Mouse (Mus musculus) liver, embryonic 13.5 days (tissue): ENCODE data around the gene Tle3. TPM values are rescaled to one million over a fixed set of nuclear protein-coding genes. Genes with fewer than 3 reads are reported as not detected.

Experiments used
- ATAC-seq: fragments of 200-750 bp; cut with Nextera tagmentation; 2 replicates; pipeline ENCODE4 v1.8.0; 2017; ENCODE audit warnings: low read depth, mild to moderate bottlenecking, moderate number of reproducible peaks, moderate library complexity
- DNase-seq: peaks from one replicate; pipeline ENCODE4 v3.0.0; 2022
- H3K27ac ChIP-seq: fragments of 300-500 bp; sonication (generic); 2 replicates; pipeline ENCODE4 v1.5.1; 2015; ENCODE audit warnings: moderate library complexity, mild to moderate bottlenecking, inconsistent platforms
- H3K27me3 ChIP-seq: fragments of 300-500 bp; sonication (generic); 2 replicates; pipeline ENCODE4 v1.6.1; 2015; ENCODE audit warnings: mild to moderate bottlenecking, inconsistent platforms
- H3K36me3 ChIP-seq: fragments of 300-500 bp; sonication (generic); 2 replicates; pipeline ENCODE4 v1.6.1; 2015; ENCODE audit warnings: mild to moderate bottlenecking, inconsistent platforms
- H3K4me1 ChIP-seq: fragments of 300-500 bp; sonication (generic); replicated peaks from 2 replicates; pipeline ENCODE4 v1.6.1; 2015; ENCODE audit warnings: inconsistent platforms
- H3K4me2 ChIP-seq: fragments of 300-500 bp; sonication (generic); 2 replicates; pipeline ENCODE4 v1.6.1; 2015; ENCODE audit warnings: inconsistent platforms, mild to moderate bottlenecking, moderate library complexity
- H3K4me3 ChIP-seq: fragments of 300-500 bp; sonication (generic); replicated peaks from 2 replicates; pipeline ENCODE4 v1.5.1; 2015; ENCODE audit warnings: mild to moderate bottlenecking, inconsistent platforms
- H3K9ac ChIP-seq: fragments of 300-500 bp; sonication (generic); 2 replicates; pipeline ENCODE4 v1.6.1; 2015; ENCODE audit warnings: mild to moderate bottlenecking, inconsistent platforms
- H3K9me3 ChIP-seq: fragments of 300-500 bp; sonication (generic); replicated peaks from 2 replicates; pipeline ENCODE4 v1.6.1; 2016; ENCODE audit warnings: inconsistent platforms
- WGBS: fragments of 180-500 bp; shearing (Covaris S2); methylation state at CpG from one replicate; pipeline ENCODE4 v1.1.7; 2015; ENCODE audit not compliant: insufficient replicate concordance; 5-methylcytosine and 5-hydroxymethylcytosine counted together
- polyA plus RNA-seq: library from polyadenylated mRNA; unstranded; fragments of >200 nt; fragmentation: Nextera tagmentation; extraction: Ambion mirVana; gene quantifications from 2 replicates; pipeline ENCODE4 v1.2.1, GENCODE M21; 2015

Tle3 gene
- polyA plus RNA-seq, 1 experiment from 2014 or later, result 3.7 TPM

DNA sequence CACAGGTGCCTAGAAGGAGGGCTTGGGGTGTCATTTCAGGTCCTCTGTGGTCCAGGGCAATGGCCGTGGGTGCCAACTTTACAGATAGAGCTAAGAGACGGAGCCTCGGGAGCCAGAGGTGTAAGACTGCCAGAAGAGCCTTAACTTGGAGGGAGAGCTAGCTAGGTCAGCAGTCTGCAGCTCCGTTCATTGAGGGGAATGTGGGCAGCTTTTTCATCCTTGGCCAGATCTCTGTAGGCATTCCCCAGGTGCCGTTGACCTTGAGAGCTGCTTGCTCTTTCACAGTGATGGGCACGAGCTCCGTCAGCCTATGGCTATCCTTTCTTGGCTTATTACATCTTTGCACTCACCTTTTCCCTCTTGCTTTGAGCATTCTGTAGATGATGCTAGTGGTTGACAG lies 28.0 kb downstream of the Tle3 start:
- Histone ChIP-seq H3K4me1 (0 out of 2 replicates have a peak, but pooled peaks cover 6% of the 10 kb centered on the region), H3K4me3 (no peak overlapping the region), H3K9ac (no peak overlapping the region), H3K27ac (no peak overlapping the region), H3K36me3 (peaks cover 35% of the 10 kb centered on the region), H3K9me3 (no peaks in the 10 kb centered on the region), H3K4me2 (no peak overlapping the region), H3K27me3 (no peaks in the 10 kb centered on the region)
- WGBS, result 85% methylated on average over 7 of the region's 7 CpGs
- ATAC-seq (no peak), DNase-seq (no peak)

DNA sequence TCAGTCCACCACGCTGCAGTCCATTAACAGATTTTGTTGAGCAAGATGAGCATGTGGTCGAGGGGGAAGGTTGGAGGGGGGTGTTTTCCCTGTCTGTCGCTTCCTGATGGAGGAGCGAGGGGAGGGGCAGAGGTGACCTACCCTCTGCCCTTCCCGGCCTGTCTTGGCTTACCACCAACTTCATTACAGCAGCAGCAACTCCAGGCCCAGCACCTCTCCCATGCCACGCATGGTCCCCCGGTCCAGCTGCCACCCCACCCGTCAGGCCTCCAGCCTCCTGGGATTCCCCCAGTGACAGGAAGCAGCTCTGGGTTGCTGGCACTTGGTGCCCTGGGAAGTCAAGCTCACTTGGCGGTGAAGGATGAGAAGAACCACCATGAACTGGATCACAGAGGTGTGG lies 29.5 kb downstream of the Tle3 start:
- H3K9me3 ChIP-seq, result no peaks in the 10 kb centered on the region
- no peak for DNase-seq
- 74% methylated on average over 9 of the region's 9 CpGs for WGBS
- H3K4me2 ChIP-seq, result no peak overlapping the region
- H3K27ac ChIP-seq, result no peak overlapping the region
- ATAC-seq, result no peak
- peaks cover 43% of the 10 kb centered on the region for H3K36me3 ChIP-seq
- H3K4me3 ChIP-seq, result no peak overlapping the region
- no peaks in the 10 kb centered on the region for H3K27me3 ChIP-seq
- no peak overlapping the region for H3K9ac ChIP-seq
- H3K4me1 ChIP-seq, result 0 out of 2 replicates have a peak, but pooled peaks cover 3% of the 10 kb centered on the region

DNA sequence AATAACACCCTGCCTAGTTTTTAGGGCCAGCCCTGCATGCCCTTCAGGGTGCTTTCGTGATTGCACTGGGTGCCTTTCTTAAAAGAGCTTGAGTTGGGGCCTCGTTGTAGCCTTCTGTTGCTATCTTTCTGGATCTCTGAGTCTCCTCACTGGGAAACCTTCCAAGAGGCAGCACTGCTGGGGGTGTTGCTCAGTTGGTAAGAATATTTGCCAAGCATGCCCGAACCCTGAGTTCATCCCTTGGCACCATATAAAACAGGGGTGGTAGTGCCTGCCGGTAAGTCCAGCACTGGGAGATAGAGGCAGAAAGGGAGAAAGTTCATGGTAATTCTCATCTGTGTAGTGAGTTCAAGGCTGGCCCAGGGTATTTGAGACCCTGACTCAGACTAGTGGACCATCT lies 30.1 kb downstream of the Tle3 start:
- 74% methylated on average over 4 of the region's 4 CpGs for WGBS
- peaks cover 47% of the 10 kb centered on the region for H3K36me3 ChIP-seq
- H3K4me2 ChIP-seq, result no peak overlapping the region
- ATAC-seq (no peak), DNase-seq (no peak)
- no peak overlapping the region for H3K9ac ChIP-seq
- H3K27ac ChIP-seq, result no peak overlapping the region
- no peaks in the 10 kb centered on the region for H3K9me3 ChIP-seq
- H3K4me1 ChIP-seq, result 0 out of 2 replicates have a peak, but pooled peaks cover 3% of the 10 kb centered on the region
- no peaks in the 10 kb centered on the region for H3K27me3 ChIP-seq
- no peak overlapping the region for H3K4me3 ChIP-seq

DNA sequence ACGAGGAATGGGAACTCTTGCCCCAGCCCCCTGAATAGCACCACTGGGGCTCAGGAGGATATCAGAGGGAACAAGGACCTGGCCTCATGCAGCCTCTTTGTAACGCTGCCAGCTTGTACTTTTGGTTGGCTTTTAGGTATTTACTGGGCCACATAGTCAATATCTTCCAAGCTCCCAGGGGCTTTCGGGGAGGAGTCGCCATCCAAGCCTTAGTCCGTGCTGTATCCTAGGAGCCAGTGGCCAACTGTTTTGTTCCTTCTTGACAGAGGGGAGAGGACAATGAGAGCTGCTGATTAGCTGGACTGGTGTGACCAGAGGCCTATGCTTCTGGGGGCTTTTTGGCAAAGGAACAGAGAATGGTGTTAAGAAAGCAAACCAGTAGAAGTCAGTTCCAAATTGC lies 30.6 kb downstream of the Tle3 start:
- Histone ChIP-seq H3K4me2 (no peak overlapping the region), H3K9me3 (no peaks in the 10 kb centered on the region), H3K4me1 (0 out of 2 replicates have a peak, but pooled peaks cover 3% of the 10 kb centered on the region), H3K4me3 (no peak overlapping the region), H3K27me3 (no peaks in the 10 kb centered on the region), H3K9ac (no peak overlapping the region), H3K27ac (no peak overlapping the region), H3K36me3 (peaks cover 52% of the 10 kb centered on the region)
- 86% methylated on average over 5 of the region's 5 CpGs for WGBS
- DNase-seq (no peak), ATAC-seq (no peak)

DNA sequence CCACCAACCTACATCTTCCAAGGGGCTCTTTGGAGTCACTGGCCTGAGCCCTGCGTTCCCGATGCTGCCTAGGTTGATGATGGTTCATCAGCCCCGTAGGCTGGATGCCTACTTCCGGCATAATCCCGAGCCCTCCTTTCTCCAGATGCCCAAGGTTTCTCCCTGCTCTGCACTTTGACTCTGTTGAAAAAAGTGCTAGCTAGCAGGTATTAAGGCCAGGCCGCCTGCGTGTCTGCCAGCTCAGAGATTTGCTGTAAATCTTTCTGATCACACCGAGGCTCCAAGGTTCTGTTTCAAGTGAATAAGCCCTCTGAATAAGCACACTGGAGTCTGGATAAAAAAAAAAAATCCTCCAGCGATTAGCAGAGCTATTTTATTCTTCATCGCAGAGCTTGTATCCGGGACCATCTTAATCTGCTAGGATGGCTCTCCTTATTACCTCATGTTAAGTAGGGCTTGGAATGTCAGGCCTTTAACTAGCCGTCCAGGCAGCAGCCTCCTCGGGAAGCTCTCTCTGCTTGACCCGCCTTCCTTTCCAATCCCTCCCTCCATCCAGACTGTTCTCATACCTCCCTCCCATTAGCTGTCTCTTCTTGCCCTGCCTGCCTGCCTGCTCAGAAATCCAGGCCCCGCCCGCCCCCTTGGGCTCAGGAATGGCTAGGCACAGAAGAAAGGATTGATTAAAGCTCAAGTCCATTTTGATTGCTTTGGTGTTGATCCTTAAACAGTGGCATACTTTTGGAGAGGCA lies 31.9 kb downstream of the Tle3 start:
- H3K9ac ChIP-seq, result no peak overlapping the region
- H3K36me3 ChIP-seq, result peaks cover 52% of the 10 kb centered on the region
- ATAC-seq, result no peak
- DNase-seq, result no peak
- H3K9me3 ChIP-seq, result no peaks in the 10 kb centered on the region
- WGBS, result 78% methylated on average over 16 of the region's 16 CpGs
- no peaks in the 10 kb centered on the region for H3K27me3 ChIP-seq
- H3K4me3 ChIP-seq, result no peak overlapping the region
- H3K4me2 ChIP-seq, result no peak overlapping the region
- H3K27ac ChIP-seq, result no peak overlapping the region
- 0 out of 2 replicates have a peak, but pooled peaks cover 3% of the 10 kb centered on the region for H3K4me1 ChIP-seq

DNA sequence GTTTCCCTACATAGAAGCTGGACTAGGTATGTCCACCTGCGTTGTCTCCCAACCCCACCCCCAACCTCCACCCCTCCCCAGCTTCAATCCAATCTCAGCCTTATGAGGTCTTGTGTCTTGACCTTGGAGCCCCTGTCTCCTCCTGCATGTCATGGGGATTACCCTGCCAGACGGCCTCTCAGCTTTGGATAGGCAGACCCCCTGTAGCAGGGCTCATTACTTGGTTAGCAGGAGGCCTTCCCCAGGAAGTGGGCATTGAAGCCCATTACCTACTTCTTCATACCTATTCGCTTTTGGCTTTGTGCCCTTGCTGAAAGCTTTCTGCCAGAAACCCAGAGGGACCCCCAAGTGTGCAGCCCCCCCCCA lies 32.4 kb downstream of the Tle3 start:
- no peak overlapping the region for H3K27ac ChIP-seq
- 0 out of 2 replicates have a peak, but pooled peaks cover 3% of the 10 kb centered on the region for H3K4me1 ChIP-seq
- H3K4me3 ChIP-seq, result no peak overlapping the region
- H3K36me3 ChIP-seq, result peaks cover 53% of the 10 kb centered on the region
- no peaks in the 10 kb centered on the region for H3K27me3 ChIP-seq
- H3K9me3 ChIP-seq, result no peaks in the 10 kb centered on the region
- DNase-seq (no peak), ATAC-seq (no peak)
- H3K4me2 ChIP-seq, result no peak overlapping the region
- WGBS, result 82% methylated on average over 3 of the region's 3 CpGs
- no peak overlapping the region for H3K9ac ChIP-seq

DNA sequence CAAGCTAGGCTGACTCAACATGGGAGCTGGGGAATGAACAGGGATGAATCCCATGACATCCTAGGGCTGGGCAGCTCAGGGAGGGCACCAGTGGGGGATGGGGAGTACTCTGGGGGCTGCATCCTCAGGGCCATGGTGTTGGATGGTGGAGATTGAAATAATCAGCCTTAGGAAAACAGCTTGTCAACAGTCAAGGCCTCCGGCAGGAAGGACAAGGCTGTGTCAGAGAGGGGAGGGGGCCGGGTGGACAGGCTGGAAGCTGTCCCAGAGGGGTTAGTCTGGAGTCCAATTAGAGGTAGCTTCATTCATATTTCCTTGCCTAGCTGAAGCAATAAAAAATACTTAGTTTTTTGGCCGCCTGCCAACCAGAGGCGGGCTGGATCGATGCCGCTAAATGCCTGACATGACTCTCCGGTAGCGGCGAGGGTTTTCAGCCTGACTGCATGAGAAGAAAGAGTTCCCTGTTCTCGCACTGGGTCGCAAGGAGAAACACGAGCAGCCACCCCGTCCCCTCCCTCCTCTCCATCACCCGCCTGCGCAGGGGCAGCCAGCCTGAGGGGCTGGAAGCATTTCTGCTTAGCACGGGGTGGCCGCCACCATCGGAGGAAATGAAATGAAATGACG lies 32.9 kb downstream of the Tle3 start:
- 80% methylated on average over 19 of the region's 19 CpGs for WGBS
- Histone ChIP-seq H3K9me3 (no peaks in the 10 kb centered on the region), H3K27me3 (no peaks in the 10 kb centered on the region), H3K27ac (no peak overlapping the region), H3K9ac (no peak overlapping the region), H3K4me1 (0 out of 2 replicates have a peak, but pooled peaks cover 3% of the 10 kb centered on the region), H3K4me2 (no peak overlapping the region), H3K4me3 (no peak overlapping the region), H3K36me3 (peaks cover 58% of the 10 kb centered on the region)
- ATAC-seq (no peak), DNase-seq (no peak)

DNA sequence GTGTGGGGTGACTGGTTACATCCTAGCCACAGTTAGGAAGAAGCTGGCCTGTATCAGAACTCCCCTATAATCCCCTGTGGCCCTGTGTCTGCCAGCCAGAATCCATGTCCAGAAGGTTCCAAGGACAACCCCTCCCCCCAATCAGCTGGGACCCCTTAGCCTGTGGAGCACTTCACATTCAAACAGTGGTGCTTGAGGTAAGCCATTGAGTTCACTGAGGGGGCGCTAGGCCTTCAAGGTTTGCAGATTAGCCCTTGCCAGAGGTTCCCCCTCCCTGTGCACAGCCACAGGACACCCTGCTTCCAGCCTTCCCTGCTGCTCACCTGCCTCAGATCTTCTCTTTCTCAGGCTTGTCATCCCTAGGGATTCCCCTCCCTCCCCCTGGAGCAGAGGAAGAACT lies 34.2 kb downstream of the Tle3 start:
- no peak overlapping the region for H3K9ac ChIP-seq
- no peak overlapping the region for H3K4me2 ChIP-seq
- H3K4me1 ChIP-seq, result no peaks in the 10 kb centered on the region
- H3K27ac ChIP-seq, result no peak overlapping the region
- no peaks in the 10 kb centered on the region for H3K27me3 ChIP-seq
- ATAC-seq (no peak), DNase-seq (no peak)
- no peaks in the 10 kb centered on the region for H3K9me3 ChIP-seq
- no peak overlapping the region for H3K4me3 ChIP-seq
- 65% methylated on average over 1 of the region's 1 CpGs for WGBS
- peaks cover 70% of the 10 kb centered on the region for H3K36me3 ChIP-seq

DNA sequence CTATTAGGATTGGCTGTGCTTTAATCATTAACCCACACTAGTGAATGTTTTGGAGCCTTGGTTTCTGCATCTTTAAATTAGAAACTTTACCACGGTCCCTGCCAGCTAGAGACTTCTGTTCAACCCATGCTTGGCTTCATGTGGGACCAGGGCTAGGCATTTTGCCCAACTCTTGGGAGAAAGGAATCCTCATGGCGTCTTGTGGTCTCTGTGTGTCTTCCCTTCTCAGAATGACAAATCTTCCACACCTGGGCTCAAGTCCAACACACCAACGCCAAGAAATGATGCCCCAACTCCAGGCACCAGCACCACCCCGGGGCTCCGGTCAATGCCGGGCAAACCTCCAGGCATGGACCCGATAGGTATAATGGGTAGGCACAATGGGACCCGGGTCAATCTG lies 36.9 kb downstream of the Tle3 start:
- Histone ChIP-seq H3K9ac (no peak overlapping the region), H3K27me3 (no peaks in the 10 kb centered on the region), H3K36me3 (peaks cover 87% of the 10 kb centered on the region), H3K27ac (no peak overlapping the region), H3K4me2 (no peak overlapping the region), H3K4me3 (no peak overlapping the region), H3K9me3 (no peaks in the 10 kb centered on the region), H3K4me1 (no peaks in the 10 kb centered on the region)
- no peak for DNase-seq
- 82% methylated on average over 8 of the region's 8 CpGs for WGBS
- no peak for ATAC-seq

DNA sequence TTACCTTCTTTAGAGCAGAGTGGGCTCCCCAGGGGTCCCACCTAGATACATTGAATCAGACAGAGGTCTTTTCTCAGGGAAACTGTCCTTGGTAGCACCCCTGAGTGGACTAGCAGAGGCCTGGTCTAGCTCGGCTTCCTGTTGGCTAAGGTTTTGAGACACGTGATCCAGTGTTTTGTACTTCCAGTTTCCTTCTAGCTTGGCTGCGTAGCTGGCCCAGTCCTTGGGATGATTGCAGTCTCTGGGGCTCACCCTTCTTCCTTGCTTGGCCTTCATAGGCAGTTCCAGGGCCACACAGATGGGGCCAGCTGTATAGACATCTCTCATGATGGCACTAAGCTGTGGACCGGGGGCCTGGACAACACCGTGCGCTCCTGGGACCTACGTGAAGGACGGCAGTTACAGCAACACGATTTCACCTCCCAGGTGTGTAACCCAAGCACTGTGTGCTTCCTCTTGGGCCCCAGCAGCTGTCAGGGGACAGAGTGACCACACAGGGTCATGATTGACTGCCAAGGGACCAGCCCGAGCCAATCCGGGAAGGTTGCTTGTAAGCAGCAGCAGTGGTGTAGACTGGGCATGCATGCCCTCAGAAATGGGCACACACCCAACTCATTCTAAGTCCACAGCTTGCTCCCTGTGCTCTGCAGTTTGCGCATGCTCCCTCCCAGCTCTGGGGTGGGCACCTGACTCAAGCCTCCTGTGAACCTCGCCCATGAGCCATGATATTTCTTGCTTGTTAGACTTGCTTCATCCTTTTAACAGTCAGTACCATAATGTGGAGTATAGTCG lies 41.7 kb downstream of the Tle3 start:
- H3K36me3 ChIP-seq, result peaks cover 88% of the 10 kb centered on the region
- no peak overlapping the region for H3K4me3 ChIP-seq
- no peak overlapping the region for H3K4me2 ChIP-seq
- ATAC-seq (no peak), DNase-seq (no peak)
- no peaks in the 10 kb centered on the region for H3K4me1 ChIP-seq
- no peaks in the 10 kb centered on the region for H3K27me3 ChIP-seq
- no peak overlapping the region for H3K9ac ChIP-seq
- no peak overlapping the region for H3K27ac ChIP-seq
- WGBS, result 77% methylated on average over 14 of the region's 14 CpGs
- H3K9me3 ChIP-seq, result no peaks in the 10 kb centered on the region

DNA sequence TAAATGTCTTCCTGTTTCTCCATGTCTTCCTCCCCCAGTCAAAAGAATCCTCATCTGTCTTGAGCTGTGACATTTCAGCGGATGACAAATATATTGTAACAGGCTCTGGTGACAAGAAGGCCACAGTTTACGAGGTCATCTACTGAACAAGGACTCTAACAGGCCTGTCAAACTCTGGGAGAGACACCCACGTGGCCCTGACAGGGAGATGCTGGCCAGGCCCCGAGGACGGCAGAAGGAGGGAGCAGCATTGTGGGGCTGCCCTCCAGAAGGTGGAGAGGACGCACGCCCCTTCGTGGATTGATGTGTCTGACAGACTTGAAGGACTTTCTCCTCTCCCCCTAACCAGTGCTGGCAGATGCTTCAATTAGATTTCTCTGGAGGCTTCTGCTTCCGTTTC lies 44.4 kb downstream of the Tle3 start:
- Histone ChIP-seq H3K27ac (no peak overlapping the region), H3K36me3 (peaks cover 60% of the 10 kb centered on the region), H3K4me1 (no peaks in the 10 kb centered on the region), H3K9ac (no peak overlapping the region), H3K4me3 (no peak overlapping the region), H3K4me2 (no peak overlapping the region), H3K27me3 (no peaks in the 10 kb centered on the region), H3K9me3 (no peaks in the 10 kb centered on the region)
- ATAC-seq, result no peak
- 57% methylated on average over 9 of the region's 9 CpGs for WGBS
- no peak for DNase-seq
